Mouse (Mus musculus) kidney, adult 2 months (tissue): ENCODE measurements around the gene Mettl14. TPM values are rescaled to one million over a fixed set of nuclear protein-coding genes. Genes with fewer than 3 reads are reported as not detected.

Source experiments
- DNase-seq: peaks from one replicate; pipeline ENCODE4 v3.0.0; 2021
- H3K27ac ChIP-seq: fragments of 200-500 bp; 2 replicates; pipeline ENCODE4 v1.5.1; 2012; ENCODE audit warnings: low read depth, low read length, control low read depth, inconsistent platforms; ENCODE audit not compliant: insufficient read depth
- H3K27me3 ChIP-seq: fragments of 200-500 bp; replicated peaks from 2 replicates; pipeline ENCODE4 v1.6.1; 2012; ENCODE audit warnings: mild to moderate bottlenecking, moderate library complexity, low read length, inconsistent platforms; ENCODE audit not compliant: control insufficient read depth, insufficient read depth
- H3K36me3 ChIP-seq: fragments of 200-500 bp; 2 replicates; pipeline ENCODE4 v1.6.1; 2012; ENCODE audit warnings: mild to moderate bottlenecking, moderate library complexity, low read length, inconsistent platforms; ENCODE audit not compliant: control insufficient read depth, insufficient read depth
- H3K4me1 ChIP-seq: fragments of 200-500 bp; 2 replicates; pipeline ENCODE4 v1.6.1; 2011; ENCODE audit warnings: low read length; ENCODE audit not compliant: control insufficient read depth, insufficient read depth
- H3K4me3 ChIP-seq: fragments of 200-500 bp; 2 replicates; pipeline ENCODE4 v1.5.1; 2011; ENCODE audit warnings: mild to moderate bottlenecking, low read depth, low read length, control low read depth; ENCODE audit not compliant: insufficient read depth
- CTCF ChIP-seq: fragments of 200-500 bp; conservative IDR thresholded peaks from 2 replicates; pipeline ENCODE4 v1.5.1; 2011; ENCODE audit warnings: low read depth, mild to moderate bottlenecking, control low read depth, low read length, moderate library complexity, mixed read lengths; ENCODE audit not compliant: insufficient read depth, insufficient read length
- POLR2A ChIP-seq: fragments of 200-500 bp; IDR thresholded peaks from one replicate; pipeline ENCODE4 v1.6.1; 2011; ENCODE audit warnings: low read depth, low read length, control low read depth
- WGBS: fragments of 180-500 bp; shearing (Covaris S2); methylation state at CpG from one replicate; pipeline ENCODE4 v1.1.7; 2018; 5-methylcytosine and 5-hydroxymethylcytosine counted together
- polyA plus RNA-seq: library from polyadenylated mRNA; depleted of rRNA; stranded (reverse); fragments of >200 nt; gene quantifications from 2 replicates; pipeline ENCODE4 v1.2.3, GENCODE M21; 2012

Gene Mettl14
- polyA plus RNA-seq, 1 experiment, result 4.1 TPM

DNA sequence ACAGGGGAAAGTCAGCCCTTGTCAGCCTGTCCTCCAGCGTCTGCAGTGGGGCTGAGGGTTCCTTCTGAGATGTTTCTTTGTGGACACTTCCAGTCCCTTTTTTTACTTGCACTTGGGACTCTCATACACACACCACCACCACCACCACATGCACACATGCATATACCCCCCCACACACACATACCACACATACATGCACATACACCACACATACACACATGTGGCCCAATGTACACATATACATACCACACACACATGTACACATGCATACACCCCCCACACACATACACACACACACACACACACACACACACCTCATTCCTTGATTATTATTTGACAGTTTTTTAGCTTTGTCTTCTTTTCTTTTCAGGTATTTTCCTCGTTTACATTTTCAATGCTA lies 44.9 kb downstream of the Mettl14 start:
- Histone ChIP-seq H3K4me3 (no peak overlapping the region), H3K27me3 (no peaks in the 10 kb centered on the region), H3K36me3 (no peaks in the 10 kb centered on the region), H3K27ac (no peak overlapping the region), H3K4me1 (no peaks in the 10 kb centered on the region)
- no peak for DNase-seq
- 97% methylated on average over 2 of the region's 2 CpGs for WGBS
- TF ChIP-seq POLR2A, result no peak
- TF ChIP-seq CTCF, result no peak

DNA sequence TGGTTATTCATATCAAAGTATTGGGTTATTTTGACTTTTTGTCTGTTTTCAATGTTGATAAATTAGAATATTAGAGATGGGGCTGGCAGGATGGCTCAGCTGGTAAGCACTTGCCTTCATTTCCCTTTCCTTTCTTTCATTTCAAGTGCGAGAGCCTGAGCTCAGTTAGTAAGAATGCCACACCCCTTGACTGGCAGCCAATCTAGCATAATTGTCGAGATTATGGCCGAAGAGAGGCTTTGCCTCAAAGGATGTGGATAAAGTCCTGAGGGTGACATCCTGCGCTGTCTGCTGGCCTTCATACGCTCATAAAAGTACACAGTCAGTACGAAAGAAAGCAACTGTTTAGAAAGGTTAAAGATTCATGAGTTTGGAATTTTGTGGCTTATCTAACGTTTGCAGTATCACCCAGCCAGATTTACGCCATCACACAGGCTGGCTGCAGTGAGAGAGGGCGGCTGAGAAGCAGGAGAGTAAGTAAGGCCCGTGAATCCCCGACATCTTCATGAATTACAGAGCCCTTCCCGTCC lies 47.2 kb downstream of the Mettl14 start:
- Histone ChIP-seq H3K27me3 (no peaks in the 10 kb centered on the region), H3K4me3 (no peak overlapping the region), H3K4me1 (no peaks in the 10 kb centered on the region), H3K27ac (no peak overlapping the region), H3K36me3 (no peaks in the 10 kb centered on the region)
- TF ChIP-seq POLR2A (no peak), CTCF (no peak)
- 69% methylated on average over 12 of the region's 12 CpGs for WGBS
- peak; percentile 23 for DNase-seq

DNA sequence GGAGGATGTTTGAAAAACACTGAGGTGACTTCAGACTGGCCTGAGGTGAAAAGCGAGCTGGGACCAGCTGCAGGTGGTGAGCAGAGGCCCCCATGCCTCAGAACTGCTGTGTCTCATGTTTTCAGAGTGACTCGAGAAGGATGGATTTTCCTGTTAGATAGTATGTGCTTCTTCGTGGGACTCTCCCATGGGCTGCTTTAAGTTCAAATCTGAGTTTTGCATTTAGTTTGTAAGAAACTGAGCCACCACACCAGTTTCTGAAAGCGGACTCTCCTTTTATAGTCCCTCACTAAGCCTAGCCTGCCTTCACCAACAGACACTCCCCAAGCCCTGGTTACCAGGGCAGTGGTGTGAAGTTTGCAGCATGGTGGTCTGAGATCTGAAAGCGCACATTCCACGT lies 48.1 kb downstream of the Mettl14 start:
- Histone ChIP-seq H3K27me3 (no peaks in the 10 kb centered on the region), H3K4me1 (no peaks in the 10 kb centered on the region), H3K27ac (no peak overlapping the region), H3K4me3 (no peak overlapping the region), H3K36me3 (no peaks in the 10 kb centered on the region)
- DNase-seq, result no peak
- 81% methylated on average over 6 of the region's 6 CpGs for WGBS
- TF ChIP-seq CTCF, result no peak
- no peak for TF ChIP-seq POLR2A

DNA sequence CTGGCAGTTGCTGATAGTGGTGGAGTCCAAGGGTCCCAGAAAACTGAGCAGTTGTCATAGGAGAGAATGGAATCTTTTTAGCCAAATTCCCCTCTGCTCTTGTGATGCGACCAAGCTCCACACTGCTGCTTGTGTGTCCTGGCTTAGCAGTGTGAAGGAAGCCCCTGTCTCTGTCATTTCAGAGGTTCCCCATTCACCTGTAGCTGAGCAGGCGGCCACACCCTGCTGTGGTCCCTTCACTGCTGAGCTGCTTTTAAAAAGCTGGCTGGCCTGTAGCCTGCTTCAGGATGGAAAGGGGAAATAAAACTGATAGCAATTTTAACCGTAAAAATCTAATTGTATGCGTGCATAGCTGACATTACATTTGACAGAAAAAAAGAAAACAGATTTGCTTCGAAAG lies 49.0 kb downstream of the Mettl14 start:
- 88% methylated on average over 5 of the region's 5 CpGs for WGBS
- TF ChIP-seq POLR2A, result no peak
- TF ChIP-seq CTCF, result no peak
- DNase-seq, result no peak
- H3K36me3 ChIP-seq, result no peaks in the 10 kb centered on the region
- no peaks in the 10 kb centered on the region for H3K4me1 ChIP-seq
- no peak overlapping the region for H3K4me3 ChIP-seq
- H3K27ac ChIP-seq, result no peak overlapping the region
- no peaks in the 10 kb centered on the region for H3K27me3 ChIP-seq

DNA sequence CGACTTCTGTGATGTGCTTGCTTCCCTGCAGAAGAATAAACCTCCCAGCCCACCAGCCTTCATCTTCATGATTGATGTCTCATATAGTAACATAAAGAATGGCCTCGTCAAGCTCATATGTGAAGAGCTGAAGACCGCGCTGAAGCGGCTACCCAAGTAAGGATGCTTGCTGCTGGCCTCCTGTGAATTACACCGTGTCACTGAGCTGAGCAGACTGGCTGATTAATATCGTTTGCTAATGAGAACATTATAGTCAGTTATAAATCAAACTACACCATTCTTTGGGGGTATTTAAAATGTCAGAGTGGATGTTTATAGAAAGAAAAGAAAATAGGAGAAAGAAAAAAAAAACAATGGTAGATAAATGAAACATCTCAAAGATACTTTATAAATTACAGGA lies 49.5 kb downstream of the Mettl14 start:
- no peak overlapping the region for H3K27ac ChIP-seq
- no peaks in the 10 kb centered on the region for H3K4me1 ChIP-seq
- no peak overlapping the region for H3K4me3 ChIP-seq
- 63% methylated on average over 7 of the region's 7 CpGs for WGBS
- no peaks in the 10 kb centered on the region for H3K36me3 ChIP-seq
- TF ChIP-seq POLR2A (no peak), CTCF (no peak)
- no peaks in the 10 kb centered on the region for H3K27me3 ChIP-seq
- DNase-seq, result no peak

DNA sequence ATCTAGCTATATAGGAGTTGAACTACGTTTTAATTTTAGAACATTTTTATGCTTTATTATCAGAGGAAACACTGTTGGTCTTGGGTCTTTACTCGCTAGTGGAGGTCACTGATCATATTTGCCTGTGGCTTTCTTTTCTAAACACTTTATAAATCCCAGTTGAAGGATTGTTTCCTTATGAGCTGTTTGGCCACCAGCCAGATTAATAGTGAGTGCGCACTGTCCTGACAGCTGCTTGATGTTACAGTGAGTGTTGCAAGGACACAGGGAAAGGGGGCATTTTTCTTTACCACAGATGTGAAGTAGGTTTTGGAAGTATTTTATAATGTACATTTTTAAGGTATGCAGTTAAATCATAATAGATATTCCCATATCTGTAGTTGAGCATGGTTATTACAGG lies 50.4 kb downstream of the Mettl14 start:
- Histone ChIP-seq H3K27me3 (no peaks in the 10 kb centered on the region), H3K36me3 (peaks cover 3% of the 10 kb centered on the region; the same call in 1 of the 2 replicates), H3K4me1 (no peaks in the 10 kb centered on the region), H3K4me3 (no peak overlapping the region), H3K27ac (no peak overlapping the region)
- peak; percentile 63 for DNase-seq
- 50% methylated on average over 3 of the region's 3 CpGs for WGBS
- no peak for TF ChIP-seq POLR2A
- no peak for TF ChIP-seq CTCF

DNA sequence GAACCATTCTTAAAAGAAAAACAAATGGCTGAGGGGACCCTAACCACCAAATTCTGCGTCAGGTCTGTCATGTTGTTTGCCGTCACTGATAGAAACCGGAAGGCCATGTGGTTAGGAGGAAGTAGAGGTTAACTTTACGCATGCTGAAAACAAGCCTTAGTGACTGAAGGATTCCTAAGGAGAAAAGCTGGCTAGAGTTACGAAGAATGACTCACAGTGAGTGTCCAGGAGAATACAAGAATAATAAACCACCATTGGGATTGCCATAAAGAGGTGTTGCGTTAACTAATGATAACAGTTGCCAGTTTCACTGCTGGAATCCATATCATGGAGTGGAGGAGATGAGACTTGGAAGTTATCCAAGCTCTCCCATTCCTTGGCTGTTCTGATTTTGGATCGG lies 51.0 kb downstream of the Mettl14 start:
- DNase-seq, result no peak
- Histone ChIP-seq H3K4me1 (no peaks in the 10 kb centered on the region), H3K27me3 (no peaks in the 10 kb centered on the region), H3K36me3 (peaks cover 3% of the 10 kb centered on the region; the same call in 1 of the 2 replicates), H3K4me3 (no peak overlapping the region), H3K27ac (no peak overlapping the region)
- TF ChIP-seq CTCF, result no peak
- TF ChIP-seq POLR2A, result no peak
- 77% methylated on average over 7 of the region's 7 CpGs for WGBS

DNA sequence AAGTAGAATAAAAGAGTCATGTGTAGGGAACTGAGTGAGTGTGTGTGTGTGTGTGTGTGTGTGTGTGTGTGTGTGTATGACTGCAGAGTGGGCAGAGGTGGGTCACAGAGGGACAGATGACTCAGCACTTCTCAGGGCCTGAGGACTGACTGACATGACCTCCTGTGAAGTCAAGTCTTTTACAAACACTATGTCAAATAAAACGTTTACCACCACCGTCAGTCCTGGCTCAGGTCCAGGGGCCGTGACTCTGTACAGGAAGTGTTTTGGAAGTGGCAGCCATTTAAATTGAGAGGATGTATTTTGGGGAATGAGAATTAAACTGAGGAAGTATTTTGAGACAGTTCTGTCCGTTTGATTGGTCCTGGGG lies 52.9 kb downstream of the Mettl14 start:
- H3K4me3 ChIP-seq, result no peak overlapping the region
- TF ChIP-seq POLR2A (no peak), CTCF (no peak)
- peaks cover 3% of the 10 kb centered on the region; the same call in 1 of the 2 replicates for H3K36me3 ChIP-seq
- no peak overlapping the region for H3K27ac ChIP-seq
- 24% methylated on average over 4 of the region's 4 CpGs for WGBS
- H3K27me3 ChIP-seq, result no peaks in the 10 kb centered on the region
- DNase-seq, result peak; percentile 24
- H3K4me1 ChIP-seq, result no peaks in the 10 kb centered on the region
